Mouse (Mus musculus) C2C12 (cell line): ENCODE measurements around the gene Trp53tg5.

Experiments used
- CEBPB ChIP-seq: IDR thresholded peaks from one replicate; pipeline ENCODE4 v1.6.1; 2011; ENCODE audit warnings: low read depth, mild to moderate bottlenecking, control low read depth, moderate library complexity
- CTCF ChIP-seq: IDR thresholded peaks from one replicate; pipeline ENCODE4 v1.5.1; 2011; ENCODE audit not compliant: control insufficient read depth, insufficient read depth, insufficient read length
- FOSL1 ChIP-seq: IDR thresholded peaks from one replicate; pipeline ENCODE4 v1.8.0; 2011; ENCODE audit warnings: mild to moderate bottlenecking, low read length; ENCODE audit not compliant: poor library complexity, insufficient read depth, severe bottlenecking
- MAX ChIP-seq: IDR thresholded peaks from one replicate; pipeline ENCODE4 v1.6.1; 2011; ENCODE audit warnings: mild to moderate bottlenecking, control low read depth
- MYOD1 ChIP-seq: IDR thresholded peaks from one replicate; pipeline ENCODE4 v1.6.1; 2011; ENCODE audit warnings: low read depth; ENCODE audit not compliant: control insufficient read depth, insufficient read length
- MYOG ChIP-seq: IDR thresholded peaks from one replicate; pipeline ENCODE4 v1.6.1; 2011; ENCODE audit not compliant: control insufficient read depth, insufficient read length; ENCODE audit errors: extremely low read depth
- USF1 ChIP-seq: IDR thresholded peaks from one replicate; pipeline ENCODE4 v1.6.1; 2011; ENCODE audit warnings: low read depth, mild to moderate bottlenecking, control low read depth, moderate library complexity

DNA sequence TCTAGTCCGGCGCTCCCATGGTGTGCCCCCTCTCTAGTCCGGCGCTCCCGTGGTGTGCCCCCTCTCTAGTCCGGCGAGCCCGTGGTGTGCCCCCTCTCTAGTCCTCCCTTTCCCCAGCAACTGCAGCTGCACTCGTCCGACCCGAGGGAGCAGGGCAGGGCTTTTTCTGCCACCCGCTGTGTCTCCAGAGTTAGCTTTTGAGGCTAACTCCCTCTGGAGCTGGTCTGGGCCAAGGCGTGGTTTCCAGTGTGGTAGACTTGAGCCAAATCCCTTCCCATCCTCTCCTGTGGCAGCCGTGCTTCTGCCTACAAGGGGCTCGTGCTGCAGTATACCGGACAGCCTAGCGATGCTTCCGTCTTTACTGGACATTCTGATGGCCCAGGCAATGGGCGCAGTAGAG, 34.3 kb upstream of the Trp53tg5 start:
- no peak for TF ChIP-seq CTCF
- TF ChIP-seq USF1, result no peak
- no peak for TF ChIP-seq MYOD1
- no peak for TF ChIP-seq MYOG
- TF ChIP-seq CEBPB, result no peak
- TF ChIP-seq MAX, result no peak
- TF ChIP-seq FOSL1, result no peak
